Mouse (Mus musculus): ENCODE results near the gene Ccdc107.

Ccdc107 gene

GRCm38 (mm10) chr4:43492821-43493185, at the start of gene Ccdc107:
Gene Ccdc107 (plus strand): TSS chr4:43492900.
- DNase-seq (ENCODE audit: low spot score in 2 of 2), result peak; percentile 95 to 96

DNA sequence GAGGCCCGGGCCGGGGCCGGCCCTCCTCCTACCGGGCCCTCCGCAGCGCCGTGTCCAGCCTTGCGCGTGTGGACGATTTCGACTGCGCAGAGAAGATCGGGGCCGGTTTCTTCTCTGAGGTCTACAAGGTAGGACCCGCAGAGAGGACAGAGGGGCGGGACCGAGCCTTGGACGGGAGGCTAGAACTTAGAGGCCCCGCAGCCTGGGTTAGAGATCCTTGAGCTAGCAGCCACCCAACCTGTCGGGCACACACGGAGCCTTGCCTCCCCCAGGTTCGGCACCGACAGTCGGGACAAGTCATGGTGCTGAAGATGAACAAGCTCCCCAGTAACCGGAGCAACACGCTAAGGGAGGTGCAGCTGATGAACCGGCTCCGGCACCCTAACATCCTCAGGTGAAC, 49.2 kb upstream of the Ccdc107 start:
- peak; percentile 29 to 32 for DNase-seq (ENCODE audit: low spot score in 2 of 2)

- DNase-seq (ENCODE audit: low spot score in 2 of 2), result no peak
These were observed 45.4 kb upstream of the Ccdc107 start for GRCm38 (mm10) chr4:43447251-43447650.

- no peak for DNase-seq (ENCODE audit: low spot score in 2 of 2)
These were observed 44.1 kb upstream of the Ccdc107 start for GRCm38 (mm10) chr4:43448554-43448953.

DNA sequence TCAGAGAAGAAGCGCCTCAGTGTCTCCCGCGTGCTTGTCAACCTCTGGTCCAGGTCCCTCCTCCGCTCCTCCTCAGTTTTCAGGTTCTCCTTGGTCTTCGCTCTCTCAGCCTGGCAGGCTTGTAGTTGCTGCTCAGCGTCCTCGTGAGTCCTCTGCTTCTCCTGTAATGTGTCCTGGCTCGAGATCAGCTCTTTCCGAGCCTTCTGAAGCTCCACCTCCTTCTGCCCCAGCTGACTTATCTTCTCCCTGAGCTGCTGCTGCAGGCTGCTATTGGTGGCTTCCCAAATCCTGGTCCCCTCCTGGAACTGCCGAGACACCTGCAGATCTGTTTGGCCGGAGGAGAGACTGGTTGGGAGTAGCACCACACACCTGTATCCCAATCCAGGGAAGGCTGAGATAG, 40.4 kb upstream of the Ccdc107 start:
- no peak for DNase-seq (ENCODE audit: low spot score in 2 of 2)

DNA sequence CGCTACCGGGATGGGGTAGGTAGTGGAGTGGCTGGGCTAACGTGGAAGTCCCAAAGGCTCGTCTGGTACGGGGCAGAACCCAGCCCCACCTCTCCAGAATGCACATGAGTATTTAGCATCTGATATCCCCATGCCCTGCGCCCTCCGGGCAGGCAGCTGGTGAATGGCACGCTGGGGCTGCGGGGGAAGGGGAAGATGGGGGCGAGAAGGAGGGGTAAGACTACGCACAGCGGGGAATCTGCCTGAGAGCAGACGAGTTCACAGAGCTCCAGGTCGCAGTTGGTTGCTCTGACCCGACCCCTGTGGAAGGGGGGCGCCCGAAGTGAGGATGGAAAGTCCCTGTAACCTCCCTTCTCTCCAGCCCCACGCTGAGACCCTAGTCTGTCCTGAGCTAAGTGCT, 39.3 kb upstream of the Ccdc107 start:
- DNase-seq (ENCODE audit: low spot score in 2 of 2), result peak in 1 of 2 experiments; percentile 34

DNA sequence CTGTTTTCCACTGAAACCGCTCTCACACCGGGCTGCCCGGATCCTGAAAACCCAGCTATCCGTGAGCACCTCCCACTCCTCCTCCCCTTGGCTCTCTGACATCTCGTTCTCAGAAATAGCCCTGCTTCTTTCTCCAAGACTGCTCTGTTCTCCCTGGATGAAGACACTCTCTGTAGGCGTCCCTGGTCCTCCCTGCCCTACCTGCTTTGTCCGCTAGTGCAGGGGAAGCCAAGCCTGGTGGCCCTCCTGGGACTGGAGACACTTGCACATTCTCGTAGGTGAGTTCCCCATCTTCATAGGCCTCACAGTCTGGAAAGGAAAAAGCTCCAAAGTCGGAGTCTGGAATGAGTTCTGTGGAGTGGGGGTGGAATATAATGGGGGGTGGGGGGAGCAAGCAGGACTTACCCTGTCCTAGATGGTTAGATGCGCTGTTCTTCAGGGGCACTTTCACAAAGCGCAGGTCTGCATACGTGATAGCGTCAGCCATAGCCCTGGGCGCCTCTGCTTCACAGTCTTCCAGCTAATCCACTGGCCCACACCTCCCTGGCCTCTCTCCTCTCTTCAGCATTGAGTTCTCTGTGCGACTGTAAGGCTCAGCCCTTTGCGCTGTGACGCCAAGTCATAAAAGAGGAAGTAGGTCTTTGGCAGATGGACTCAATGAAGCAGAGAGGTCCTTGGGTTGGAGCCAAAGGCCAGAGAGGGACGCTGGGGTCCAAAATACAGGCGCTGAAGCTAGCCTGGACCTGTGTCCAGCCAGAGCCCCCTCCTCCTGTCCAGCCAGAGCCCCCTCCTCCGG, 38.5 kb upstream of the Ccdc107 start, which contains the start of gene Cd72:
Cd72 (minus strand) TSS at position 588 of the 796 bp plus-strand sequence.
- DNase-seq (ENCODE audit: low spot score in 2 of 2), result peak; percentile 78 to 81

GRCm38 (mm10) chr4:43456470-43456869, 36.2 kb upstream of the Ccdc107 start:
- DNase-seq (ENCODE audit: low spot score in 2 of 2), result peak; percentile 87 to 90

GRCm38 (mm10) chr4:43457124-43457523, 35.6 kb upstream of the Ccdc107 start:
- DNase-seq (ENCODE audit: low spot score in 2 of 2), result peak; percentile 88 to 89

GRCm38 (mm10) chr4:43463102-43463501, 29.6 kb upstream of the Ccdc107 start:
- DNase-seq (ENCODE audit: low spot score in 2 of 2), result no peak

DNA sequence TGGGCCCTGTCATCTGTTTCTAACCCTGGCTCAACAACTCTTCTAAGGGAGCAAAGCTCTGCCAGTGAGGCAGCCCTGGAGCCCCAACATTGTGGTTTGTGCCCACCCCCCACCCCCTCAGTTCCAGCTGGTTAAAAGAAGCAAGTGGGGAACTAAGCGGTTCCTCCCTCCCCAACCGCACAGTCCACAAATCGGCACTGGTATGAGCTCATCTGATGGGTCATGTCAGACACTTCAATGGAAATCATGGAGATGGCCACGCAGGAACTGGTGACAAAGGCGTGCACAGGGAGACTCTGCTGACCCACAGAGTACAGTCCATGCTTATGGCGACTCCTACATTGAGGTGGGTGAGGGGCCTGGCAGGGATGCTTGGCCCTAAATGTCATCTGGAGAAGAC, 26.8 kb upstream of the Ccdc107 start:
- peak; percentile 33 to 40 for DNase-seq (ENCODE audit: low spot score in 2 of 2)

DNA sequence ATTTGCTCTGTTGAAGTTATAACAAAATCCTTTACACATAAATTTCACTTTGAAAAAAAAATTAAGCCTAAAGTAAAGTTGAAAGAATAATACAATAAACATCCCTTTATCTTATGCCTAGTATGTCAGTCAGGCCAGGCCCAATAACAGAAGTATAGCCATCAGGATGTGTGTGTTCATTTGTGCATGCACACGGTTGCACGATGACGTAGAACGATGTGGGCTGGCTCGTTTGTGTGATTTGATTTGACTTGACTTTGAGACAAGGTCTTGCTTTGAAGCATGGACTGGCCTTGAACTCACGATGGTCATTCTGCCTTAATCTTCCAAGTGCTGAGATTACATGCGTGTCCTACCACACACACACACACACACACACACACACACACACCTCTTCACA, 25.8 kb upstream of the Ccdc107 start:
- no peak for DNase-seq (ENCODE audit: low spot score in 2 of 2)

GRCm38 (mm10) chr4:43470301-43470700, 22.4 kb upstream of the Ccdc107 start:
- DNase-seq (ENCODE audit: low spot score in 2 of 2), result peak in 1 of 2 experiments; percentile 38

DNA sequence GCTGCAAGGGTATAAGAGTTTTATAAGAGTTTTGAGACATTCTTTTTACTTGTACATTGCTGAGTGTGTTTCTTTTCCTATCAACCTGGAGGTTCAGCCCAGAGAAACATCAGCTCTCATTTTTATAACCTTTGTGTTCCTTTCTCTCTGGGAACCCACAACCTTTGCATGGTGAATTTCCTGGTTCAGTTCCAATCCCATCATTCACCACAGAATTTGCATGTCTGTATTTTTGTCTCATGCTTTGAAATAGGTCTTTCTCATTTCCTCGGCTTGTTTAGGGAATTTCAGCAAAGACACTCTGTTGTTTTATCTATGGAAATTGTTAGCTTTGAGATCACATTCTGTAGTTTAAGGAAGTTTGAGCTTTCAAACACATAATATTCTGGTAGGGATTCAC, 19.1 kb upstream of the Ccdc107 start:
- DNase-seq (ENCODE audit: low spot score in 2 of 2), result peak; percentile 59 to 69

- peak; percentile 62 to 70 for DNase-seq (ENCODE audit: low spot score in 2 of 2)
These were observed 16.1 kb upstream of the Ccdc107 start for GRCm38 (mm10) chr4:43476604-43477003.

DNA sequence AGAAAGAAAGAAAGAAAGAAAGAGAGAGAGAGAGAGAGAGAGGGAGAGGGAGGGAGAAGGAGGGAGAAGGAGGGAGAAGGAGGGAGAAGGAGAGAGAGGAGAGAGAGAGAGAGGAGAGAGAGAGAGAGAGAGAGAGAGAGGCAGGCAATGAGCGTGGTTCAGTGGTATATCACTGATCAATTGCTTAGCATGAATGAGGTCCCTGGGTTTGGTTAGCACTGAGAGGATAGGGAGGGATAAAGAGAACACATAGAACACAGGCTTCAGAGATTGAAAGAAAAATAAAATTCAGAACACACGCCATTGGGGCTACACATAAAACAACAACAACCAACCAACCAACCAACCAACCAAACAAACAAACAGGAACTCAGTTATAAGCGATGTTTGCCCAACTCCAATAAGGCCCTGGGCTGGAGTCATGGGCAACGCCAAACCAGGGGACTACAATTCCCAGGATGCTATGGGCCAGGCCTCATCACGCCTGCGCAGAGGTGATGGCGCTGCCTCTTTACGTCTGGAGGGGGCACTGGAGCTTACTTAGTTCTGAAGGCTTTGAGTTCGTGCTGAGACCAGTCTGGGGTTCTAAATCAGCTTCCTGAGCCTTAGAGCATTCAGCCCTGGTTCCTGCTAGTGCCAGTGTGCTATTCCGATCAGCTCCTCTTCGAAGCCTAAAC, 14.7 kb upstream of the Ccdc107 start:
- DNase-seq (ENCODE audit: low spot score in 2 of 2), result peak; percentile 92 to 93

DNA sequence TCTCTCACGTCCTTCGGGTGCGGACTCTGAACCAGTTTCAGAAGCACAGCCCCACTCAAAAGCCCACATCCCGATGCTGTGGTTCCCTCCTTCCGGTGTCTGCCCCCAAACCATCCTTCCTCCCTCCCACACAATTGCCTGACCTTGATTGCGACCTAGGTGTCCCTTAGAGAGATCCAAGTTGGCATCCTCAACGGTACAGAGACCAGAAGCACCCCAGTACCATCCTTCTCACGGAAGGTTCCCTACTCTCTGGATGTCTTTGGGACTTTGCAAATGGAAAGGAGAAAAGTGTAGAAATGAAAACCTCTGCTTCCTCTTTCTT, 14.2 kb upstream of the Ccdc107 start:
- DNase-seq (ENCODE audit: low spot score in 2 of 2), result no peak

DNA sequence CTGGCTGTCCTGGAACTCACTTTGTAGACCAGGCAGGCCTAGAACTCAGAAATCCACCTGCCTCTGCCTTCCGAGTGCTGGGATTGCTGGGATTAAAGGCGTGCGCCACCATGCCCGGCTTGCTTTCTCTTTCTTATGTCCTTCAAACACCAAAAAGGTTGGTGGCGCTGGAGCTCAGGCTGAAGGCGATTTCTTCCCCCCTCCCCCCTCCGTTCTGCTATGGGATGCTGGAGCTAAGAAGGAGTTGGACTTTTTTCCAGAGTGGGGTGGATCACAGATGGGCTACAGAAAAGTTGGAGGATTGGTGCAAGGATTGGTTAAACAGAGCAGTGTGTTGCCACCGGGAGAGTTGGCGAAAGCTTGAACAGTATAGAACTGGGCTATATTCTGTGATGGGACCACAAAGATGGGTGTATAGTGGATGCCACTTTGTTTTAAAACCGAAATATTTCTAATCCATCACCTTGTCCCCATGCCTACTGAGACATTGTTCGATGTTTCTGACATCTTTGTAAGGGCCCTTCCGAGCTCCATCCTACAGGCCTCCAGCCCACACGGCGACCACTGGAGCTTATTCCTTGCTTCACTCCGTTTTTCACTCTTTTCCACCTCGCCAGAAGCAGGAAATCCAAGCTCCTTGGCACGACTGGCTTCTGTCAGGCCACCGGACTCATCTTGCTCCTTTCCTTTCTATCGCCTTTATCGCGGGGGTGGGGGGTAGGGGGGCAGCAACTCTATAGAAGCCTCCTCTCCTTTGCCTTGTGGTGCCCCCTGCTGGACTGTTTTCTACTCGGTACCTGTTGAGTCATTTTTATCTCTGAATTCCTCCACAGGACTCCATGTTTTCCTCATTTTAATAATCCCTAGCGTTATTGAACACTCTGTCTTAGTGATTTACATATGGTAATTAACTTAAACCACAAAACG, 13.5 kb upstream of the Ccdc107 start:
- DNase-seq (ENCODE audit: low spot score in 2 of 2), result peak; percentile 74 to 86

GRCm38 (mm10) chr4:43480985-43481384, 11.7 kb upstream of the Ccdc107 start:
- no peak for DNase-seq (ENCODE audit: low spot score in 2 of 2)

DNA sequence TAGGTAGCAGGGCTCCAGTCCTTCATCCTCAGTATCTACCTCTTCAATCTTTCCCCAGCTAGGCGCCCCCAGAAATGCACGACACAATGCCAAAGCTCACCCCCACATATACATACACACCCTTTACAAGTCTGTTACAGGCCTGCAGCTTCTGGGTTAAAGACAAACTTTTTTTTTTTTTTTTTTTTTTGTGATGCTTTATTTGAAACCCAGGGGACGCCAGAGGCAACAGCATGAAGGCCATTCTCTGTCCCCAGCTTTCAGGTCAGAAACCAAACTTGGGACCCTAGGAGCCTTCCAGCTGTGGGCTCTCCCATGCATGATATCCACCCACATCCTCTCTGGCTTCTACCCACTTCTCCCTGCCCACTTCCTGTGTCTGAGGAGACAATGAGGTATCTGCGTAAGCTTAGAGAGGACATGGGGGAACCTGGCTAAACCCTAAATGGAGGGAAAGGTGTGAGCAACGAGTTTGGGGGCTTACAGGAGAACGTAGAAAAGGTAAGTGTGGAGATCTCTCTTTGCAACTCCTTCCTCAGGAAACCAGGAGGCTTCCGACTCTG, 10.7 kb upstream of the Ccdc107 start:
- peak; percentile 46 to 58 for DNase-seq (ENCODE audit: low spot score in 2 of 2)

GRCm38 (mm10) chr4:43482591-43482990, 10.1 kb upstream of the Ccdc107 start:
- no peak for DNase-seq (ENCODE audit: low spot score in 2 of 2)

Data from spleen, postnatal 36 days (tissue).